Mouse (Mus musculus): Measurements from ENCODE around the gene Pim2. TPM values are rescaled to one million over a fixed set of nuclear protein-coding genes. Genes with fewer than 3 reads are reported as not detected.

Gene Pim2
- 3.1 and 7.8 TPM in 2 replicates for total RNA-seq (2017)

DNA sequence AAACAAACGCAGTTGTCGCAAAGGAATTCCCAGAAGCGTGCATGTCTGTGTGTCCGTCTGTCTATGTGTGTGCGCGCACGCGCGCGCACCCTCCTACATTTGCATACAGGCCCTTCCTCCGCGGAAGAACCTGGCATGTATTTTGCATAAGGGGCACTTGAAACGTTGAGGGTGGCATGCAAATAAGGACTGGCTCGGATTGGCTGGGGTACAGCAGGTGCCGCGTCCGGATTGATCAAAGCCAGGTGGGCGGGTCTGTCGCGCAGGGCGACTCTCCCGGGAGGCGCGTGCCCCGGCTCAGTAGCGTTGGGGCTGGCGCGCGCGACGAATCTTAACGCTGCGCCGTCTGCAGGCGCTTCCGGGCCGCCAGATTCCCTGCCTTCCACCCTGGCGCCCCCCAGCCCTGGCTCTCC lies at the start of gene Pim2:
Pim2 (plus strand) TSS at position 256 of the 413 bp plus-strand sequence.
- ATAC-seq (replicated peaks in 1 of 2; ENCODE audit: insufficient read depth in 1 of 2, low FRiP score in 2 of 2, low TSS enrichment in 1 of 2, low read depth in 1 of 2, poor library complexity in 2 of 2, severe bottlenecking in 2 of 2): peak; percentile 88 to 94

DNA sequence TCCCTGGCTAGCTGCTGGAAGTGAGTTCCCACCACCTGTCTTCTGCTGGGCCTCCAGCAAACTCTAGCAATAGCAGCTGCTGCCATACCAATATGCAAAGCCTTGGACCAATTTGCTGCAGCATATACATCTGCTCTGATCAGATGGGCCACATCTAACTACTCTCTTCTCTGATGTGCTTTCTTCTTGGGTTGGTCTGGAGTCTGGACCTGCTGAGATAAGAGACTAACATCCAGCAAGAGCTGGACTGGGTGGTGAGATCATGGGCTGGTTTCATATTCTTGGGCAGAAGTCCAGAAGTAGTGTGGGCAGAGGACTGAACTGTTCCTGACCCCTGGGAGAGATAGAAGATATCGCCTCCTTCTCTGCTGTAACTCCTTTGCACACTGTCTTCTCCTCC lies 40.9 kb upstream of the Pim2 start:
- ATAC-seq (replicated peaks in 1 of 2; ENCODE audit: insufficient read depth in 1 of 2, low FRiP score in 2 of 2, low TSS enrichment in 1 of 2, low read depth in 1 of 2, poor library complexity in 2 of 2, severe bottlenecking in 2 of 2): no peak

DNA sequence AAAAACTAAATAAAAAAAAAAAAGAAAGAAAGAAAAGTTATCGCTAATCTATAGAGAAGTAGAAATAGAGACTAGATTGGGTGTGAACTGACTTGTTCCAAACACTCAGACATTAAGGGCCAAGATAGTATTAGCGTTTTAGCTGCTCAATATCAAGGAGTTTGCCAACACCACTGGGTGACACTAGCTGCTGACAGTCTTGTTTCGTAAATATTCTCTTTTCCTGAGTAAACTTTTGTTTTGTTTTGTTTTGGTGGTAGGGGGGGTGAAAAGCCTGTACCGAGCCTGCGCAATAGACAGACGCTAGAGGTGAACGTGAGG lies 37.3 kb upstream of the Pim2 start:
- no peak for ATAC-seq (replicated peaks in 1 of 2; ENCODE audit: insufficient read depth in 1 of 2, low FRiP score in 2 of 2, low TSS enrichment in 1 of 2, low read depth in 1 of 2, poor library complexity in 2 of 2, severe bottlenecking in 2 of 2)

DNA sequence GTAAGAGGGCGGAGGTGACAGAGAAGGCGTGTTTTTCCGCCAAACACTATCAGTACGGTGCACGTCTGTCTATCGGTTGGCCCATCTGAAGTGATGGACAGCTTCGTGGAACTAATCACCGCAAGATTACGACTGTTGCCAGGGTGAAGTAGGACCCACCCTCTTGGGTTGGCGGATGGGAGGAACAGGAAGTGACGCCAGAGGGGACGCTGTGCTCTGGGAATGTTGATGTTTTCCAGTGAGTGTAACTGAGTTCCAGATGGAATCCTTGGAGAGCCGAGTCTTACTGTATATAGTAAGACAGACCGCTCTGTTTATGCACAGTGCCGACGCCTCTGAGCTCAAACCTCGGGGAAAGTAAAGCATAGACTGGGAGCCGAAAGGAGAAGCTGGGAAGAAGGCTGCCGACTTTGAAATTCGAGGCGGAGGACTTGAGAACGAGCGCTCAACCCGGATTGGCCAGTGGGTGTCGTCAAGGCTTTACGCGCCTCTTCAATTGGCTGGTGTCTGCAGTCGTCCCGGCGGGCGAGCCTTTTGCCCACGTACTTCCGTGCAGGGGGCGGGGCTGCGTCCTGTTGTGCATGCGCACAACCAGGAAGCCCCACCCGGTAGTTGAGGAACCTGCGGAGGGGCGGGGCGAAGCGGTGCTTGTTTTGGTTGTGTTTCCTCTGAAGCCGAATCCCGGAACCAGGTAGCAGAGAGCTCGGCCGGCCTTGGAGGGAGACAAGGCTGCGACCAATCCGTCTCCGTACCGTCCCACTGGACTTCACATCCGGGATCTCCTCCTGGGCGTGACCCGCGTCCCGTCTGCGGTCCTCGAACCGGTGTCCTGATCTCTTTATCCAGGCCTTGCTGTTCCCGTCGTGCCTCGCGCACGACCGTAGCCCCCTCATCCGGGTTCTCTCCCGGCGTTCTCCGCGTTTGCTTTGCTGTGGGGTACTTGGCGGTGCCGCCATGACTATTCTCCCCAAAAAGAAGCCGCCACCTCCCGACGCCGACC lies 36.6 kb upstream of the Pim2 start, which contains the start of gene Otud5:
Otud5 (plus strand) TSS at position 202 of the 1,000 bp plus-strand sequence.
- ATAC-seq (replicated peaks in 1 of 2; ENCODE audit: insufficient read depth in 1 of 2, low FRiP score in 2 of 2, low TSS enrichment in 1 of 2, low read depth in 1 of 2, poor library complexity in 2 of 2, severe bottlenecking in 2 of 2): peak; percentile 92

DNA sequence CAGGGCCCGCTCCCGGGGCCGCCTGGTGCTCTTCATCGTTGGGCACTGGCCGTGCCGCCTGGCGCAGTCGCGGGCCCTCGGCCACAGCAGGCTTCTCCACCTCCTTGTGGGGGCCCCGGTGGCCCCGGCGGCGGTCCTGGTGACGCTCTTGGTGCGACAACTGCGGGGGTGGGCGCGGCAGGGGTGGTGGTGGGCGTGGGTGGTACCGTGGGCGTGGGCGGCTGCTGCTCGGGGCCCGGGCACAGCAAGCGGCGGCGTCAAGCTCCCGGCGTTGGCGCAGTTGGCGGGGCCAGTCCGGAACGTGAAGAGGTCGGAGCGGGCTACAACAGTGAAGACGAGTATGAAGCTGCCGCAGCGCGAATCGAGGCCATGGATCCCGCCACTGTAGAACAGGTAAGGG lies 35.7 kb upstream of the Pim2 start:
- no peak for ATAC-seq (replicated peaks in 1 of 2; ENCODE audit: insufficient read depth in 1 of 2, low FRiP score in 2 of 2, low TSS enrichment in 1 of 2, low read depth in 1 of 2, poor library complexity in 2 of 2, severe bottlenecking in 2 of 2)

DNA sequence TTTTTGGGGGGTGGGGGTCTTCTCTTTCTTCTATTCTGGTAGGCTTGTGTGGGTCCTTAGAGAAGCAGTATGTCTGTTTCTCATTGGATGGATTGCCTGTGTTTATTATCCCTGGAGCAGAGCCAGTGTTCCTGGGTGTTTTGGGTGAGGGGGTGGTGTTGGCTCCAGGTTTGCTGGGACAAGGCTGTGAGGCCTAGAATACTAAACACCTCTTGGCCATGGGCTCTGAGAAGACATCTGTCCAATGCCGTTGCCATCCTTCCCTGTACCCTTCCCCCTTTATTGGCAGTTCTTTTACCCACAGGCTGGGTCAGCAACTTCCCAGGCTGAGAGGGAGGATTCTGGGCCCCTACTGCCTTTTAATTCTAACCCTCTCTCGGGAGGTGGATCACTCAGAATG lies 30.2 kb upstream of the Pim2 start:
- ATAC-seq (replicated peaks in 1 of 2; ENCODE audit: insufficient read depth in 1 of 2, low FRiP score in 2 of 2, low TSS enrichment in 1 of 2, low read depth in 1 of 2, poor library complexity in 2 of 2, severe bottlenecking in 2 of 2): no peak

DNA sequence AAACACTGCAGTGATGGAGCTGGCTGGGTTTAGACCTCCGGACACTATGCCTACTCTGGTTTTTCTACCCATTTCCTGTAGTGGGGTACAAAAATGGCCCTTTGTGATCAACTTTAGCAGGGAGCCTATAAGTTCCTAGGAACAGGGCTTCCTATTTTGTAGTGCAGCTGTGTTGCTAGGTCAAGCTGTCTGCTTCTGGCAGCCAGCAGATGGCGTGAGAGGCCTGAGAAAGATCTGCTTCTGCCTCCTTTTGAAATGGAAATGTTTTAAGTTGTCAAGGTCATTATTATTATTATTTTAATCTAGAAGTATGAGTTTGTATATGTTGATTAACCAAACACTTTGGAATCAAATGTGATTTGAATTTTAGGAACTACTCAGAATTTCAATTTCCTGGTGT lies 23.5 kb upstream of the Pim2 start:
- peak; percentile 32 to 53; a peak in 1 of 4 replicates for ATAC-seq (replicated peaks in 1 of 2; ENCODE audit: insufficient read depth in 1 of 2, low FRiP score in 2 of 2, low TSS enrichment in 1 of 2, low read depth in 1 of 2, poor library complexity in 2 of 2, severe bottlenecking in 2 of 2)

DNA sequence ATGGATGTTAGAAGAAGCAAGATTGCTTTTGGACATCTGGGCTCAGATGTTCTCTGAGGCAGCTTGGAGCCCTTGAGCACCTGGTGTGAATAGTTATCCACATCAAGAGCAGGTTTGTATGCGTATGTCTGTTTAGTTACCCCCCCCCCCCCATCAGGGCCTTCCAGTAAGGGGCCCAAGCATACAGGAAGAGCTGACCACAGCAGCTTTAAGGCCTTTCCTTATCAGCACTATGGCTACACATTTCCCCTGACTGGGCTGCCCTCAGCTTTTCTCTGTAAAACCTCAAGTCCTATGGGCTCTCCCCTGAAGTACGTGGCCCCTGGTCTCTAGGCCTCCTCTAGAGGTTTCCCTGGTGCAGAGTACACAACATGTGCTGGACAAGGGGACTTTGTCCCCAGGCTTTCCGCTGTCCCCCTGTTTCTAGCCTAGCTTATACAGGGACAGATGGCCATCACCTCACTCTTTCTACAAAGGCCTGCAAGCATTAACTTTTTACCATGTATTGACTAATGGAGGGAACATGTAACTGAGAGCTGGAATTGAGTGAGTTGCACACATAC lies 18.8 kb upstream of the Pim2 start:
- peak; percentile 53 to 71 for ATAC-seq (replicated peaks in 1 of 2; ENCODE audit: insufficient read depth in 1 of 2, low FRiP score in 2 of 2, low TSS enrichment in 1 of 2, low read depth in 1 of 2, poor library complexity in 2 of 2, severe bottlenecking in 2 of 2)

DNA sequence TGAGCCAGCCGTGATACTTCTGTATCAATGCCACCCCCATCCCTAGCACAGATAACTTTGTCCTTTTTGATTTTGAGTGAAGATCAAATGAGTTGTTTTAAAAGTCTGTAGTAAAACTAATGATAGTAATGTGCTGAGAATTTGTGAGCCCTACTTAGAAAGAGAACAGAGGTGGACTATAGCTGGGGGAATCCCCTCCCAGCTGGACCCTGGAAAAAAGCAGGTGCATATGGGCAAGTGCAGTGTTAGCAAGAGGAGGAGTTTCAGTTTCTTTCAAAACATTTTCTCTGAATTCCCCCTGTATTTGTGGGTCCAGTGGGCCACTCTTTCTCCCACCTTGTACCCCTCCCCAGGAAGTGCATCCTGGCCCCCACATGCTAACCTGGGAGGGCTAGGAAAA lies 14.9 kb upstream of the Pim2 start:
- no peak for ATAC-seq (replicated peaks in 1 of 2; ENCODE audit: insufficient read depth in 1 of 2, low FRiP score in 2 of 2, low TSS enrichment in 1 of 2, low read depth in 1 of 2, poor library complexity in 2 of 2, severe bottlenecking in 2 of 2)

DNA sequence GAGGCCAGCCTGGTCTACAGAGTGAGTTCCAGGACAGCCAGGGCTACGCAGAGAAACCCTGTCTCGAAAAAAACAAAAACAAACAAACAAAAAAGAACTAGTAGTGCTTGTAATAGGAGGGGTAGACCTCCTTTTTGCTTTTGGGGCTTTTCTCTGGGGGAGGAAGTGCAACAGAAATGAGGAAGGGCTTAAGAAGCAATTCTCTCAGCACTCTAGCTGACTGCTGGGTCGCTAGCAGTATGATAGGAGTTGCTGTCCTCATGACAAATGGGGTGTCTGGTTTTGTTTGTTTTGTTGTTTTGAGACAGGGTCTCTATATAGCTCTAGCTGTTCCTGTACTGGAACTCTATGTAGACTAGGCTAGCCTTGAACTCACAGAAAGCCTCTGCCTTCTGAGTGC lies 13.5 kb upstream of the Pim2 start:
- ATAC-seq (replicated peaks in 1 of 2; ENCODE audit: insufficient read depth in 1 of 2, low FRiP score in 2 of 2, low TSS enrichment in 1 of 2, low read depth in 1 of 2, poor library complexity in 2 of 2, severe bottlenecking in 2 of 2): 0 out of 4 replicates have a peak, but pooled peaks of 1 of the 2 experiments have one; percentile 25

DNA sequence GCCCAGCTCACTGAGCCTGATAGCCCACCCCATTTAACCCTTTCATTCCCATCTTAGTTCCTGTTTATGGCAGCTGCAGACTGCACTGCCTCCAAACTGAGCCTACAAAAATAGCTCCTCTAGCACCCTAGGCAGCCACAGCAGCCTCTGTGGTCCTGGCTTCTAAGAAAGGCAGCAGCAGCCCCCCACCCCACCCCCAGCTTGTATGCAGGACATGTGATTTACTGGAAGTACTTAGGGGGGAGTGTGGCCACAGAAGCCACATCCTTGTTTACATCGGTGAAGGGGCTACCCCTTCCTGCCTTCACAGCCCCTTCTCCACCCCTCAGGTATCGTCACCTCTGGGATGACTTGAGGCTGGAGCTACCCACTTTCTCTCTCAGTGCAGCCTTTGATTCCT lies 12.7 kb upstream of the Pim2 start:
- ATAC-seq (replicated peaks in 1 of 2; ENCODE audit: insufficient read depth in 1 of 2, low FRiP score in 2 of 2, low TSS enrichment in 1 of 2, low read depth in 1 of 2, poor library complexity in 2 of 2, severe bottlenecking in 2 of 2): peak; percentile 82 to 84

DNA sequence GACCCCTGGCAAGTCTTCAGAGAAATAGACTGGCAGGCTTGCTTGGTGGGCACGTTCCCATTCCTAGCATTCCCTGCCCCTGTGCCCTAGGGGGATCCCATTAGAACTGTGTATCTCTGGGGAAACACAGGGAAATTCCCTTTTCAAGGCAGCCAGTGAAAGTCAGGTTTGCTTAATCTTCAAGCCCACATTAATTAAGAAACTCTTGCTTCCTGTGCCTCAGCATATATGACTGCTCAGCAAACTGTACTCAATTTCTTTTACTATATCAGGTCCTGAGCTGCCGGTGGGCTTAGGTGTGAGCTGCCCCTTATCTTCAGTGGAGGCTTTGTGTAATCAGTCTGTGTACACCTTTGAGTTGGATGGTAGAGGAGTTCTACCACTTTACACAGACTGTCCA lies 12.3 kb upstream of the Pim2 start:
- peak in 1 of 2 experiments; percentile 17; a peak in 1 of 4 replicates for ATAC-seq (replicated peaks in 1 of 2; ENCODE audit: insufficient read depth in 1 of 2, low FRiP score in 2 of 2, low TSS enrichment in 1 of 2, low read depth in 1 of 2, poor library complexity in 2 of 2, severe bottlenecking in 2 of 2)

DNA sequence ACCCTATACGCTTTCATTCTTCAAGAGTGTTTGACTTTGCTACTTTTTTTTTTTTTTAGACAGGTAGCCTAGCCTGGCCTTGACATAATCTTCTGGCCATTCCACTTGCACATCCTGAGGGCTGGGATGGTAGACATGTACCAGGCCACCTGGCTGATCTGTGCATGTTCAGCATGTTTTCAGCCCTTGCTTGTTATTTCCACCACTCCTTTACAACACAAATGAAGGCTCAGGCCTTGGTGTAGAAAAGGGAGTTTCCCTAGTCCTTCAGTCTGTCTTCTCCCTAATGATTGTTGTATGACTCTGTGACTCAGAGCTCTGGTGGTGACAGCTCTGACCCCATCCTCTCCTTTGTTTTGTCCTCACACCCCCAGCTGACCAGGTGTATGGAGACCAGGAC lies 10.9 kb upstream of the Pim2 start:
- no peak for ATAC-seq (replicated peaks in 1 of 2; ENCODE audit: insufficient read depth in 1 of 2, low FRiP score in 2 of 2, low TSS enrichment in 1 of 2, low read depth in 1 of 2, poor library complexity in 2 of 2, severe bottlenecking in 2 of 2)

DNA sequence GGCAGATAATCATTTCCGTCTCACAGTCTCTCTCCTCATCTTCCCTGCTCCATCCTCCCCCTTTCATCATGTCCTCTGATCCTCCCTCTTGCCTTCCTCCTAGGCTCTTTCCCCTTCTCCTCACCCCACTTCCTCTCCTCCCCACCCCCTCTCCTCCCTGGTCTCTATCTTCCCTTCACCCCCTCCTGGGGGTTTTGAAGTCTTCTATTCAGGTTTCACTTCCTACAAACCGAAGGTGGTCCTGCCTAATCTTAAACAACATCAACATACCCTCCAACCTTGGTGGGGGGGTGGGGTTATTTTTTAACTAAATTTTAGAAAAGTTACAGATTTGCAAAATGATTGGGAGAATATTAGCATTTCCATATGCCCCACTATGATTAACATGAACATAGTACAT lies 9.6 kb upstream of the Pim2 start:
- ATAC-seq (replicated peaks in 1 of 2; ENCODE audit: insufficient read depth in 1 of 2, low FRiP score in 2 of 2, low TSS enrichment in 1 of 2, low read depth in 1 of 2, poor library complexity in 2 of 2, severe bottlenecking in 2 of 2): no peak

DNA sequence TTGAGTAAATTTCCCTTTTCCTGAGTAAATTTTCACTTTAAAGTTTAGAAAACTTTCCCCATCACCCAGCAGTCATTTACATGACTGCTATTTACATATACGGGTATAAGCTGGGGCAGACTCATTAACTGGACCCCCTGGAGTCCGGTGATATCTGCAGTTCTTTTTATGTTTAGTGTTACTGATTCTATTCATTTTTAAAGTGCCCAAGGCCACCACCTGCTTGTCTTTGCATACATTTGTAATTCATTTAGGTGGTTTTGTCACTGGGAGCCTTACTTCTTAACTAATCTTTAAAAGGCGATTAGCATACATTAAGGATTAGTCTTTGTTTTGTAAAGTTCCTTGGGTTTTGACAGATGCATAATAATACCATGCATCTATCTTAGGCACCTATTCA lies 8.2 kb upstream of the Pim2 start:
- no peak for ATAC-seq (replicated peaks in 1 of 2; ENCODE audit: insufficient read depth in 1 of 2, low FRiP score in 2 of 2, low TSS enrichment in 1 of 2, low read depth in 1 of 2, poor library complexity in 2 of 2, severe bottlenecking in 2 of 2)

DNA sequence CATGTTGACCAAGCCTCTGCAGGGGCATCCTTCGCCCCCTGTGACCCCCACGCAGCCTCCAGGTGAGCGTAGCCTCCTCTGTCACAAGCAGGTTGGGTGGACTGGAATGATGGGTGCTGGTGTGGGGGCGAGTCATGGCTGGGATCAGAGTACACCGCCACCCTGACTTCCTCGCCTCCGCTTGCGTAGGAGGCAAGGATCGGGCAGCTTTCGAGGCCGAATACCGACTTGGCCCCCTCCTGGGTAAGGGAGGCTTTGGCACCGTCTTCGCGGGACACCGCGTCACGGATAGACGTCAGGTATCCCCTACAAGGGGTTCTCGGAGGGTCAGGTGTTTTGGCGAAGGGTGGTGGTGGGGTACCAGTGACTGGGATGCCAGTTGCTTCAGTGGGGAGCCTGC lies 433 bp downstream of the Pim2 start:
- ATAC-seq (replicated peaks in 1 of 2; ENCODE audit: insufficient read depth in 1 of 2, low FRiP score in 2 of 2, low TSS enrichment in 1 of 2, low read depth in 1 of 2, poor library complexity in 2 of 2, severe bottlenecking in 2 of 2): no peak

DNA sequence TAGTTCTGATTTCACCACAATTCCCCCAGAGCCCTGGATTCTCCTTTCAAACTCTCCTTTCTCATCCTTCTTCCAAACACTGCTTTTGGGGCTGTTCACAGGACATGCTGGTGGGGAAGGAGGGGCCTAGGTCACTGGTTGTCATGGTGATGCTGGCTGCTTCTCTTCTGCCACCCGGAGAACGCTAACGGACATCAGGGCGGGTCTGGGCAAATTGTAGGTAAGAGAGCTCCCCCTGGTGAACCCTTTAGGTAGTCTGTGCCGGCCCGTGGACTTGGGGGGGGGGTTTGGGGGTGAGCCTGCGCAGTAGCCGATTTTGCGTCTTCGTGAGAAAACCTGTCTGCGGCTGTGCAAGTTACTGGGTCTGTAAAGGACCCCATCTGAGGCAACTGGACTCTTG lies 1.8 kb downstream of the Pim2 start:
- peak; percentile 59 to 61 for ATAC-seq (replicated peaks in 1 of 2; ENCODE audit: insufficient read depth in 1 of 2, low FRiP score in 2 of 2, low TSS enrichment in 1 of 2, low read depth in 1 of 2, poor library complexity in 2 of 2, severe bottlenecking in 2 of 2)

DNA sequence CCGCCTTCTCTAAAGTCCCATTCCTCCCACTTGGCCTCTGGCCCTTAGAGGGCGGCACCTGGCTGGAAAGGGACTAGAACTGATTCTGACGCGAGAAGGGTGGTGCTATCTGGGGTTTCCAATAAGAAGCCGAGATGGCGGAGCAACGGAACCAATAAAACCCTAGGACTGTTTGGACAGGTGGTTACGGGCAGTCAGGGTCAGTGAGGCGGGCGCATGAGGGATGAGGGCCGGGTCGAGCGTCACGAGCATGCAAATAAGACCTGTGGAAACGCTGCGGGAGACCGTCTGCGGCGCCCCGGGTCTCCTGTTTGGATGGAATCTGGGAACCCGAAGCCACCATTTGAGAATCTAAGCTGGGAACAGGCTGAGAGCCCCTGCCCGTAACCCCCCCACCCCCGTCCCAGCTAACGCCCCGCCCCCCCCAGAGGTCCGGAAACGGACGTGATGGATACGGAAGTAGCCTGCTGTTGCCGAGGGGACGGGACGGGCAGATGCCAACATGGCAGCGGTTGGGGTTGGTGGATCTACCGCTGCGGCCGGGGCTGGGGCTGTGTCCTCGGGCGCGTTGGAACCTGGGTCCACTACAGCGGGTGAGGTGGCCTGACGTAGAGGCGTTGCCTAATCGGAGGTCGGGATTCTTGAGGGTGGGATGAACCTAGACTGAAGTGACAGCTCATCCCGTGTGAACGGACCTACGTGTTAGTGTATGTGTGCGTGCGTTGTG lies 5.9 kb downstream of the Pim2 start, which contains the start of gene Slc35a2:
Slc35a2 (plus strand) TSS at position 188 of the 727 bp plus-strand sequence.
- peak; percentile 89 to 95 for ATAC-seq (replicated peaks in 1 of 2; ENCODE audit: insufficient read depth in 1 of 2, low FRiP score in 2 of 2, low TSS enrichment in 1 of 2, low read depth in 1 of 2, poor library complexity in 2 of 2, severe bottlenecking in 2 of 2)
